Mouse (Mus musculus) midbrain, postnatal 0 days (tissue): ENCODE data around the gene Zfp324. TPM values are rescaled to one million over a fixed set of nuclear protein-coding genes. Genes with fewer than 3 reads are reported as not detected.
A peak's percentile ranks its signal among the peaks of the same experiment; 100 is the strongest.

ENCODE experiments used
- ATAC-seq: fragments of 200-750 bp; cut with Nextera tagmentation; 2 replicates; pipeline ENCODE4 v1.8.0; 2017; ENCODE audit warnings: moderate number of reproducible peaks, mild to moderate bottlenecking, moderate TSS enrichment, moderate library complexity; ENCODE audit not compliant: low FRiP score
- DNase-seq: peaks from one replicate; pipeline ENCODE4 v3.0.0-alpha.2; 2015; ENCODE audit warnings: low spot score
- H3K27ac ChIP-seq: fragments of 300-500 bp; sonication (generic); 2 replicates; pipeline ENCODE4 v1.5.1; 2014; ENCODE audit warnings: low read depth, mild to moderate bottlenecking, low read length, mixed read lengths
- H3K27me3 ChIP-seq: fragments of 300-500 bp; sonication (generic); 2 replicates; pipeline ENCODE4 v1.6.1; 2014; ENCODE audit warnings: low read length, control low read depth, mixed read lengths; ENCODE audit not compliant: insufficient read depth
- H3K36me3 ChIP-seq: fragments of 300-500 bp; sonication (generic); 2 replicates; pipeline ENCODE4 v1.6.1; 2014; ENCODE audit warnings: low read length, control low read depth, mixed read lengths; ENCODE audit not compliant: insufficient read depth
- H3K4me1 ChIP-seq: fragments of 300-500 bp; sonication (generic); 2 replicates; pipeline ENCODE4 v1.6.1; 2014; ENCODE audit warnings: mild to moderate bottlenecking, control low read depth, antibody characterized with exemption, low read length, mixed read lengths; ENCODE audit not compliant: insufficient read depth
- H3K4me2 ChIP-seq: fragments of 300-500 bp; sonication (generic); 2 replicates; pipeline ENCODE4 v1.6.1; 2014; ENCODE audit warnings: low read depth, mild to moderate bottlenecking, low read length, mixed read lengths; ENCODE audit not compliant: poor library complexity, severe bottlenecking
- H3K4me3 ChIP-seq: fragments of 300-500 bp; sonication (generic); 2 replicates; pipeline ENCODE4 v1.5.1; 2014; ENCODE audit warnings: low read depth, mild to moderate bottlenecking, low read length, moderate library complexity
- H3K9ac ChIP-seq: fragments of 300-500 bp; sonication (generic); replicated peaks from 2 replicates; pipeline ENCODE4 v1.6.1; 2014; ENCODE audit warnings: mild to moderate bottlenecking, low read length, moderate library complexity, mixed read lengths; ENCODE audit not compliant: poor library complexity, severe bottlenecking
- H3K9me3 ChIP-seq: fragments of 300-500 bp; sonication (generic); 2 replicates; pipeline ENCODE4 v1.6.1; 2016; ENCODE audit warnings: low read length, control low read depth
- CTCF ChIP-seq: IDR thresholded peaks from 2 replicates; pipeline ENCODE4 v1.5.1; 2016; ENCODE audit warnings: antibody characterized with exemption, mild to moderate bottlenecking
- WGBS: fragments of 180-500 bp; shearing (Covaris S2); extraction: QIAGEN DNeasy Blood & Tissue Kit; methylation state at CpG from one replicate; pipeline ENCODE4 v1.1.7; 2014; 5-methylcytosine and 5-hydroxymethylcytosine counted together
- polyA plus RNA-seq: library from polyadenylated mRNA; unstranded; fragments of >200 nt; fragmentation: Nextera tagmentation; extraction: Ambion mirVana; gene quantifications from 2 replicates; pipeline ENCODE4 v1.2.1, GENCODE M21; 2015
- total RNA-seq: library from RNA; depleted of rRNA; stranded (reverse); fragments of >200 nt; gene quantifications from 2 replicates; pipeline ENCODE4 v1.2.3, GENCODE M21; 2014; rRNA removed

The Zfp324 gene
- total and polyA plus RNA-seq, 2 experiments from 2014 or later: 7.7 to 31.7 TPM

DNA sequence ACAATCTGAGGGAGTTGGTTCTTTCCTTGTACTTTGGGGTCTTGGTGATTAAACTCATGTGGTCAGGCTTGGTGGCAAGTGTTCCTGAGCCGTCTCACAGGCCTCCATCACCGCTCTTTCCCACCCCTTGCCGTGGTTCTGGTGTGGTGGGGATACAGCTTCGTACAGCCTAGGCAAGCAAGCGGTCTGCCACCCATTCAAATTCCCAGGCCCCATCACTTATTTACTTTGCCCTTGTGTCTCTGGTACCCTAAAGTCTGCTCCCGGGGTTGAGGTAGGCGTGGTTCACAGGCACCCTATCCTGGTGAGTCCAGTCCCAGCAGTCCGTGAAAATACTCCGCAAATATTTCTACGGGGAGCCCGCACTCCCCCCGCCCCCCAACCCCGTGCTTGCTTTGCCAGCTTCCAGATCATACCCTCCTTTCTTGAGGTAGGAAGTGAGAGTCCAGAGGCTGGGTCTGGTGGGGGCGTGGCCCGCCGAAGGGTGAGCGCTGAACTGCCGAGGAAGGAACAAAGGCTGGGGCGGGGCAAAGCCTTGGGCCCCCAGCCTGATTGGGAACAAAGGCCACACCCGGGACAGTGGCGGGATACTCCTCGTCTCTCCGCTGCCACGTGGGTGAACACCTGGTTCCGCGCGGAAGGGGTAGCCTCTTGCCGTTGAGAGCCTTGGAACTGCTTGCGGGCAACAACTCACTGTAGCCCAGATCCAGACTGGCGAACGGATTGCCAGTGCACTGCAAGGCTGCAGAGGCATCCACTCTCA lies 57.3 kb downstream of the Zfp324 start:
- TF ChIP-seq CTCF: no peak
- ATAC-seq (peak; percentile 10; the same call in 1 of the 2 replicates), DNase-seq (peak; percentile 69)
- no peaks in the 10 kb centered on the region for H3K9me3 ChIP-seq
- H3K4me3 ChIP-seq: peak overlapping the region; percentile 85
- H3K4me1 ChIP-seq: peaks cover 5% of the 10 kb centered on the region; the same call in 1 of the 2 replicates
- WGBS: 3% methylated on average over 31 of the region's 31 CpGs
- 0 out of 2 replicates have a peak overlapping the region, but pooled peaks have one; percentile 27 for H3K27ac ChIP-seq
- peaks cover 14% of the 10 kb centered on the region for H3K36me3 ChIP-seq
- H3K4me2 ChIP-seq: peak overlapping the region; percentile 96
- no peaks in the 10 kb centered on the region for H3K27me3 ChIP-seq
- peak overlapping the region; percentile 66 for H3K9ac ChIP-seq

Other genes starting within 250 kb of the Zfp324 start
- gene Vmn2r56, start 230.8 kb upstream of the Zfp324 start, total RNA-seq: not detected in 2 replicates
- 0.02 and 0.05 TPM in 2 replicates for gene Vmn2r56, start 230.8 kb upstream of the Zfp324 start, polyA plus RNA-seq
- gene Zscan18, start 162.2 kb upstream of the Zfp324 start, total RNA-seq: 19.2 and 34.3 TPM in 2 replicates
- gene Zscan18, start 162.2 kb upstream of the Zfp324 start, polyA plus RNA-seq: 25.5 and 27.0 TPM in 2 replicates
- 16.6 and 18.6 TPM in 2 replicates for gene Zfp329, start 147.0 kb upstream of the Zfp324 start, total RNA-seq
- 16.1 and 22.3 TPM in 2 replicates for gene Zfp329, start 147.0 kb upstream of the Zfp324 start, polyA plus RNA-seq
- 11.8 and 18.4 TPM in 2 replicates for gene Zfp110, start 131.1 kb upstream of the Zfp324 start, total RNA-seq
- 18.1 and 19.4 TPM in 2 replicates for gene Zfp110, start 131.1 kb upstream of the Zfp324 start, polyA plus RNA-seq
- gene Zfp128, start 84.7 kb upstream of the Zfp324 start, total RNA-seq: 16.6 and 17.9 TPM in 2 replicates
- gene Zfp128, start 84.7 kb upstream of the Zfp324 start, polyA plus RNA-seq: 2.0 and 3.0 TPM in 2 replicates
- 4.4 and 8.3 TPM in 2 replicates for gene Zscan22, start 68.0 kb upstream of the Zfp324 start, total RNA-seq
- gene Zscan22, start 68.0 kb upstream of the Zfp324 start, polyA plus RNA-seq: 2.6 and 3.7 TPM in 2 replicates
- gene Rps5, start 43.5 kb upstream of the Zfp324 start, total RNA-seq: 1,185 and 1,542 TPM in 2 replicates
- gene Rps5, start 43.5 kb upstream of the Zfp324 start, polyA plus RNA-seq: 583 and 614 TPM in 2 replicates
- 1.9 and 2.7 TPM in 2 replicates for gene Rnf225, start 38.4 kb upstream of the Zfp324 start, total RNA-seq
- gene Rnf225, start 38.4 kb upstream of the Zfp324 start, polyA plus RNA-seq: 1.1 and 1.2 TPM in 2 replicates
- 11.9 and 13.0 TPM in 2 replicates for gene Zfp446, start 12.0 kb downstream of the Zfp324 start, total RNA-seq
- gene Zfp446, start 12.0 kb downstream of the Zfp324 start, polyA plus RNA-seq: 8.2 and 8.9 TPM in 2 replicates
- not detected in 2 replicates for gene Slc27a5, start 32.4 kb downstream of the Zfp324 start, total RNA-seq
- 0.18 and 0.21 TPM in 2 replicates for gene Slc27a5, start 32.4 kb downstream of the Zfp324 start, polyA plus RNA-seq
- gene Trim28, start 33.3 kb downstream of the Zfp324 start, total RNA-seq: 467 and 650 TPM in 2 replicates
- 187 and 190 TPM in 2 replicates for gene Trim28, start 33.3 kb downstream of the Zfp324 start, polyA plus RNA-seq
- gene Zbtb45, start 44.2 kb downstream of the Zfp324 start, total RNA-seq: 37.5 and 70.8 TPM in 2 replicates
- 29.0 and 31.8 TPM in 2 replicates for gene Zbtb45, start 44.2 kb downstream of the Zfp324 start, polyA plus RNA-seq
- 67.6 and 114 TPM in 2 replicates for gene Chmp2a, start 69.0 kb downstream of the Zfp324 start, total RNA-seq
- 198 and 205 TPM in 2 replicates for gene Chmp2a, start 69.0 kb downstream of the Zfp324 start, polyA plus RNA-seq
- 359 and 383 TPM in 2 replicates for gene Ube2m, start 72.4 kb downstream of the Zfp324 start, total RNA-seq
- gene Ube2m, start 72.4 kb downstream of the Zfp324 start, polyA plus RNA-seq: 146 and 147 TPM in 2 replicates
- gene Mzf1, start 88.9 kb downstream of the Zfp324 start, total RNA-seq: 13.2 and 14.4 TPM in 2 replicates
- gene Mzf1, start 88.9 kb downstream of the Zfp324 start, polyA plus RNA-seq: 12.2 TPM in 2 replicates
- 0.33 and 0.85 TPM in 2 replicates for gene Vmn1r85, start 129.3 kb downstream of the Zfp324 start, total RNA-seq
- 0.25 and 0.27 TPM in 2 replicates for gene Vmn1r85, start 129.3 kb downstream of the Zfp324 start, polyA plus RNA-seq
- gene Vmn1r86, start 154.1 kb downstream of the Zfp324 start, total RNA-seq: not detected in 2 replicates
- gene Vmn1r86, start 154.1 kb downstream of the Zfp324 start, polyA plus RNA-seq: not detected in 2 replicates
- not detected in 2 replicates for gene Vmn1r87, start 174.3 kb downstream of the Zfp324 start, total RNA-seq
- gene Vmn1r87, start 174.3 kb downstream of the Zfp324 start, polyA plus RNA-seq: not detected in 2 replicates
- not detected in 2 replicates for gene Vmn1r88, start 193.7 kb downstream of the Zfp324 start, total RNA-seq
- gene Vmn1r88, start 193.7 kb downstream of the Zfp324 start, polyA plus RNA-seq: 0.01 TPM in 1 of 2 replicates, not detected in the other
- gene Vmn1r89, start 247.2 kb downstream of the Zfp324 start, total RNA-seq: not detected in 2 replicates
- gene Vmn1r89, start 247.2 kb downstream of the Zfp324 start, polyA plus RNA-seq: not detected in 2 replicates